Mouse (Mus musculus): ENCODE measurements around the gene Kif16b.

The Kif16b gene

DNA sequence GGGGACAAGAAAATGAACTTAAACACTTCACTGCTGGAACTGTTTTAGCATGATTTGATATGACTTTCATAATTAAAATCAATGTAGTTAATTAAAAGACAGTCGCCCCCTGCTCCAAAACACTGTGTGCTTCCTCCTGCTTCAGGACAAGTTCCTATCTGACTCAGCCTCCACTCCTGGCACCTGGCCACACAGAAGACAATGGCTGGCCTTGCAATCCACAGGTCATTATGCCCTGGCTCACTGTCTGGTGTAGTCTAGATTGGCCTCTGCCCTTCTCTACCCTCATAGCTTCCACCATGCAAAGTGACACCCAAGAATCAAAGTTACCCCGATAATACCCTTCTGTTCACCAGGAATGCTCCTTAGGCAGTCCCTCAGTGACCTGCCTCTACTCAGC, 26.8 kb downstream of the Kif16b start:
- no peak for DNase-seq (ENCODE audit: low spot score)

DNA sequence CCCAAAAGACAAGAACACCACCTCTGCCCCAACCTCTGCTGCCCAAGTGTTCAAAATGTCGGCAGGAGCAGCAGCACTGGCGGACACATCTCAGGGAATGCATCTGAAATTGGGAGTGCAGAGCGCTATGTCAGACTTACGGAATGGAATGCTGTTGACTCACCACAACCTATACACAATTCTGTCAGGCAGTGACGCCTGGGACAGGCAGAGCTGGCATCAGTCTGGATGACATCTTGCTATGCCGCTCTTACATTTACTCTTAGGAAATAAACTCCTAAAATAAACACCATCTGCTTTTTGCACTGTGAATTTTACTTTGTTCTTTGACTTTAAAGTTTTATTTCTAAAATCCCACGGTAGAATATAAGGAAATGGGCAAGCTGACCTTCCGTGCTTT, 31.3 kb downstream of the Kif16b start:
- peak; percentile 12 for DNase-seq (ENCODE audit: low spot score)

DNA sequence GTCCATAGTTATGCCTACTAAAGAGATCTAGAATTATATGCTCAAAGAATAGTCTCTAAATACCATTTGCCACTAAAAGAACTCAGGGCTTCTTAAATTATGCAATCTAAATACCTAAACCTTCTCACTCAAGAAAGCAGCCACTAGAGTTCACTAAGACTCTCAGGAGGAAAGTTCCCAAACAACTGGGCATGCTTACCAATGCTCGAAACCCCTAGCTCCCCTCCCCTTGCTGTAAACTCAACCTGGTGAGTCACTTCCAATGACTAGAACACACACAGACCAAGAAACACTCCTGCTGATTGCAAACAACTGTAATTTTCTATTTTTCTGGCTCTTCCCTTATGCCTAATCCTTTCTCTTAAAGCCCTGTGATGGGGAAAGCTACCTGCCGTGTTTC, 33.9 kb downstream of the Kif16b start:
- DNase-seq (ENCODE audit: low spot score): no peak

DNA sequence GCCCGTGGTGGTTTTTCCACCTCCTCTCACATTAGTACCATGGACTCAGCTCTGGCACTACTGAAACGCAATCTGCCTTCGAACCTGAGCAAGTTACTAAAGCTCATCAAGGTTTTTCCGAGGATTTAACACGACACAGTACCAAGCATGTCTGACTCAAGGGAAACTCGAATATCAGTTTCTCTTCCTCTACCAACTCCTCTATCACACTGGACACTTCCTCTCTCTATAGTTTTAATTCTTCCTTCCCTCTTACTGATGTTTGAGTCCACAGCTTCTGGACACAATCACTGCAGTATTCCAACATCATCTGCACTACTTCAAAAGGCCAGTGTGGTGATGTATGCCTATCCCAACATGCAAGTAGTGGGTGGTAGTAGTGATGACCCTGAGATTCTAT, 40.3 kb downstream of the Kif16b start:
- no peak for DNase-seq (ENCODE audit: low spot score)

DNA sequence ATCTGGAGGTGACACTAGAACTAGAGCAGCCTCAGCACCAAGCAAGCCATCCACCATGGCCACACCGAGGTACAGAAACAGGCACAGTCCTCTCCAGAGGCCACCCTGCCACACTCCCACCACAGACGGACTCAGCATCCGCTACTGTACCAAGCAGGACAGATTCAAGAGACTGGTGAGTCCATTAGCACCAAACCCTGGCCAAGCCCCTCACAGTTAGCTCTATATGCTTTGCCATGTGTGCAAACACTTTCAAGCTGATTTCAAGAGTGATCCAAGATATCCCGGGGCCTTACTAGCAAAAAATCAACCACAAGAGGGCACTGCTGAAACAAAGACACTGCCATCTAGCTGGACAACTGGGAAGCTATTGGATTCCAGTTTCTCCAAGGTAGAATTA, 41.9 kb downstream of the Kif16b start:
- DNase-seq (ENCODE audit: low spot score): peak; percentile 72

DNA sequence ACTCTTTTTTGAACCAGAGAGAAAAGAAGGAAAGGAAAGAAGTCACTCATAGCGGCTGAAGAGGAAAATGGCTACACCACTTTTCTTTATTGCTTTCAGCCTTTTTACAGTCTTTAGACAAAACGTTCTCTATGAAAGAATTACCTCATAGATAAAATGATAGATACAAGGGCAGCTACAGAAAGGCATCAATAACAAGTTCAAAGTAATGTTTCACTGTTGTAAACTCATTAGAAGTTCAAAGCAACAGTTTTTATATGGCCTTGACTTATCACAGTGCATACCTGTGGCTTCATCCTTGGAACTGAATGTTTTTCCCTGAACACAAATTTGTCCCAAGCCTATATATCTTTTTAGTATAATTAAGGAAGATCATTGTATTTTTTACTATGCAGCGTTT, 62.6 kb downstream of the Kif16b start:
- DNase-seq (ENCODE audit: low spot score): no peak

DNA sequence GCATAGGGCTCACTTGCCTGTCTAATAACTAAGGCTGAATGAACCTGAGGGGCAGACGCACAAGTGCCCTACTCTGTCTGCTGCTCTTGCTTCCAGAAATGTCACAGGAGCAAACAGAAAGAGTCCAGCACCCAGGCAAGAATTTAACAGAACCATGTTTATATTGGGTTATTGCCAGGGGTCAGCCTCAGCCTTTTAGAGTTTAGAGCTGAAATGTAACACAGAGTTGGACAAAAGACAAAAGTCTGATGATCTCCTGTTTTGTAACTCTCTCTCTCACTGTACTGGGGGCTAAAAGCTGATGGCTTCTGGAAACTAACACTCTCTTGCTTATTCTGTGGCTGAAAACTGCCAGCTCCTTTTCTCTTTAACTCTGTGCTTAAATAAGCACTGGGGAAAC, 63.2 kb downstream of the Kif16b start:
- no peak for DNase-seq (ENCODE audit: low spot score)

DNA sequence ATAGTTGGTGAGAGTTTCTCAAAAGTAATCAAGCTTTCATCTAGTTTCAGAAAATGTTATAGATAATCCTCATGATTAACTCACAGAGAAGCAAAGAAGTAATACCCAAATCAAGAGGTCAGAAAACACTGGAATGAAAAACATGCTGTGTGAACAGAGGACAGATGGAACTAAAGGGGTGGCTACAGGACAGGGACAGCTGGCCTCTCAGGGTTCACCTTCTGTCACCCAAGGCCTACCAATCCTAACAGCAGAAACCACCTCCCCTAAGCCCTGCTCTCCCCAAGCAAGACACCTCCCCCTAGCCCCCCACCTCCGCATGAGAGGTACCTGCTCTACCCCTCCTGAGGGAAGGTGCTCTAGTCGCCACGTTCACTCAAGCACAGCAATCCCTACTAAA, 66.6 kb downstream of the Kif16b start:
- DNase-seq (ENCODE audit: low spot score): no peak

DNA sequence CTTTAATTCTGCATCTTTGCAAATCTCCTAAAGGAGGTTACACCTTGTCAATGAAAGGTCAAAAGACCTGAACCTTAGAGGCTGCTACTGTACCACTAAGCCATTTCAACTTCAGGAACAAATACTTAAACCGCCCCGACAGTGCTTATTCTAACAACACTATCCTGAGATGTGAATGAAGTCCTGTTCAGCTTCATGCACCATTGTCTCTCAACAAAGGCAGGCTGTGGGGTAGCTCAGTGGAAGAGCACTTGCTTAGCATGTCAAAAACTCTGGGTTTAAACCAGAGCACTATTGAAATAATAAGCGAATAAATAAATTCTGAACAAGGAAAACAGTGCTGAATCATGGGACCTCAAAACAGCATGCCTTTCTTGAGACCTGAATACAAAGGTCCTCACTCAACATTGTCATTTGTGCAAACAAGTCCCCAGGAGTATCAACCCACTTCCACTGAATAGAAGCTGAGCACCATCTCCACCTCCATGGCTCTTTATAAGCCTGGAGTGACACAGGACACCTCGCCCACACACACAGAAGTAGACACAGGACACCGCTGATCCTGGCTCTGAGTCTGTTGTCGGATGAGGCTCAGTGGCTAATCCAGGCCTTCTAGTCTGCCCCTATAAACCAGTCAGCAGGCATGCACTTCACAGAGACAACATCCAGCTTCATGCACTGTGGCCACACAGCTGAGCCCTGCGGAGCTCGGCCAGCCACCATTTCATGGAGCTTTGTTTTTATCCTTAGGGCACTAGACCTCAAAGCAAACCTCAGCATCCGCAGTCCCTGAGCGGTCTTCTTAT, 68.5 kb downstream of the Kif16b start:
- DNase-seq (ENCODE audit: low spot score): no peak

DNA sequence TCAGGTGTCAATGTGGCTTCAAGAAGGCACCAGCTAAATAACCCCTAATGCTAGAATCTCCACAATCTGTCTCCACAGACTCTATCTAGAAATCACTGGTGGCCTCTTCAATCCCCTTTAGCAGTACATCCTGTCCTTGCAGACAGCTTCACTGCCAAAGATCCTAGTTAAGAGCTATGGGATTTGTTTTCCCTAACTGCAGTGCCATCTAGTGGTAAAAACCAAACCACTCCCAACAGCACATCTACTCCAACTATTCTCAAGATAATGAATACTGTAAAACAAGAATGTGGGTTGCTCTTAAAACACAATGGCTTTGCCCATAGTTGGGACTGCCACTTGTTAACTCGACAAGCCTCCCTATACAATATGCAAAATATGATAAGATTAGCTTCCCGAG, 88.3 kb downstream of the Kif16b start:
- peak; percentile 38 for DNase-seq (ENCODE audit: low spot score)

DNA sequence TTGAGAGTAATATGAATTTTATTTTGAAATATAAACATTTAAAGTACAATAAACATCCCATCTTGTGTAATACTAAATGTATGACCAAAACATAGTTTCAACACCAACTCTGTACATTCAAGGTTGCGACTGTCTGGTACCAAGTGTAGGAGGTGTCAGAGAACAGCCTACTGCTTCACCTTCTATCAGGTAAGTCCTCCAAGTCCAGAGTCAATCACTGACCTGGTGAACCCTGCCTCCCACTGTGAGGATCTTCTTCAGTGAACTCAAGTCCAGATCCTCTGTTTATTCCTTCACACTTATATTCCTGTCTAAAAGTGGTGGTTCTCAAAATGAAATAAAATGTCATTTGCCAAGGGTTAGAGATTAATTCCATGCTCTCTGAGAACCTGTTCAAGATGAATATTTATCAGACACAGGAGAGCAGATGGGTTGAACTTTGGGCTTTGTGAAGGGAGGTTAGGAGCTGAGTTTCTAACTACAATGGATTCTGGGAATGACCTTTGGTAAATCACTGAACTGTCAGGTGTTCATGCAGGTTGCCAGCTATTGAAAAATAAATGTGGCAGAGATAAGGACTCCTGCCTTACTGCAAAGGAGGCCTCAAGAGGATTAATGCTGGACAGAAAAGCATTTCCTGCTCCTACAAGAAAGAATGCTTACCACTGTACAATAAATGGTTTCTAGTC, 97.4 kb downstream of the Kif16b start:
- DNase-seq (ENCODE audit: low spot score): no peak

DNA sequence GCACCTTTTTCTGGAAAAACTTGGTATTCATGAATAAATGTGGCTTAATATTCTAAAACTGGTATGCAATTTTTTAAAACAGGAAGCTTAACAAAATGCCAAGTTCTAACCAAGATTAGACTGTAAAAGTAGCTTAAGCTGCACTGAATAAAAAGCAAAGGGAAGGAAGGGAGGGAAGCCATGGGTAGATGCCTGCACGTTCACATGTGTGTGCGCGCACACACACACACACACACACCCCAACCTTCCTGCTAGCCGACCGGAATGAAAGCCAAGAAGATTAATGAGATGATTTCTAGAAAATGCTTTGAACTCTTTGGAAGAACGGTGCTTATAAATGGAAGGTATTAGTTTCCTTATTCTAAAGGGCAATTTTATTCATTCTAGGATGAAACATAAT, 104.0 kb downstream of the Kif16b start:
- no peak for DNase-seq (ENCODE audit: low spot score)

DNA sequence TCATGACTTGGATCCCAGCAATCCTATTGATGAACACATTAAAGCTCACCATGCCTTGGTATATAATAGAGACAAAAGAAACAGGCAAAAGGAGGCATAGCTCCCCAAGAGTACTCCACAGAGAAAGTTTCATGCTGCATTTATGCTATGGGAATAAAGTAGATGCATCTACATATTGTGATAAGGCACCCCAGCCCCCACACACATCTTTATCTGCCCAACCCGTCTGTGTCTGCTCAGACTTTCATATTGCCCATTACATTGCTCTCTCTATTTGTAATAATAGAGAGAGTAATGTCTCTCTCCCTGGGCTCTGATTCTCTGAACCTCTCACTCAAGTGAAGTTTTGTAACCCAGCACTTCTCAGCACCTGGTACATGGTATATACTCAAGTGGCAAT, 126.0 kb downstream of the Kif16b start:
- no peak for DNase-seq (ENCODE audit: low spot score)

DNA sequence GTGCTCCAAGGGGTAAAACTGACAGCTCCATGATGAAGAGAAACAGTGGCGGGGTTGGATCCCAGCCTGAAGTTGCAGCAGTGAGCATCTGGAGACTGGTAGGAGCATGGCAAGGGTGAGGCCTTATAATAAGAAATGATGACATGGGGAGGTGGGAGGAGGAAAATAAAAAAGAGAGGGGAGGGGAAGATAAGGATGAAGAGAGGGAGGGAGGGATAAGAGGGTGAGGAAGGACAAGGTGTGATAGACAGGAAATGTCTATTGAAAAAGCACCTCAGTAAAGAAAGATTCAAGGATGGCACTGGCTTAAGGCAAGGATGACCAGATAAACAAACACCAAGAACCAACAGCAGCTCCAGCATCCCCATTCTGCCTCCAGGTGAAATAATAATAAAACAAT, 126.6 kb downstream of the Kif16b start:
- DNase-seq (ENCODE audit: low spot score): no peak

DNA sequence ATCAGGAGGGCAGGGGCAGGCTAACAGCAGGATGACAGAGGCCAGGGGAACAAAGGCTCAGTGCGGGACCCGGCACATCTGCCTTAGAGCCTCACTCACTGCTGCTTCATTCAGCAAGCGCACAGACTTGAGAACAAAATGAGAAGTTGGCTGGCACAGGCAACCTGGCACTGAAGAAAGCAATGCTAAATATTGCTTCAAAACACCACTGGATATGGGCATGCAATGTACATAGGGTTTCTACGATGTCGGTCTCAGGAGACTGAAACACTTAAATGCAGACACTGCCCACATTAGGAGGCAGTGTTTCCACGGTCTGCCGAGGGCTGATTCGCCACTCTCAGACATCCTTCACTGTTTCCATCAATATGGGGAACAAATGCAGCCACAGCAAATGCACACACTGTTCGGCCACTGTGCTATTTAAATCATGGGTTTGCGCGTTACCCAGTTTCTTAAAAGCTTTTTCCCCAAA, 131.6 kb downstream of the Kif16b start:
- DNase-seq (ENCODE audit: low spot score): no peak

DNA sequence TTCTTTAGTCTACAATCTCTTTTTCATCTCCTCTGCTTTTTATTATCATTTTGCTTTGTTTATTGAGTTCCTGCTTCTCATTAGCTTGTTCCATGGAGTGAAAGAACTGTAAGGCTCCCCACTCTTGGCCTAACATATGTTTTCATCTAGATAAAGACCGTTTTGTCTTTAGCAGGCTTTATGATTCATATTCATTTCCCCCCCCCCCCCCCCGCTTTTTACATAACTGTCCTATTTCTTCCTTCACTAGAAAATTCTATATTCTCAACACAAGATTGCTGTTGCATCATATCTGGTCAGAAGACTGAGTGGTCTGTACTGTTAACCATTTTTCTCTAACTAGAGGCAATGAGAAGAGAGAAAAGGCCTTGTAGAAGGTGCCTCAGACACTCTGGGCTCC, 137.1 kb downstream of the Kif16b start:
- no peak for DNase-seq (ENCODE audit: low spot score)

DNA sequence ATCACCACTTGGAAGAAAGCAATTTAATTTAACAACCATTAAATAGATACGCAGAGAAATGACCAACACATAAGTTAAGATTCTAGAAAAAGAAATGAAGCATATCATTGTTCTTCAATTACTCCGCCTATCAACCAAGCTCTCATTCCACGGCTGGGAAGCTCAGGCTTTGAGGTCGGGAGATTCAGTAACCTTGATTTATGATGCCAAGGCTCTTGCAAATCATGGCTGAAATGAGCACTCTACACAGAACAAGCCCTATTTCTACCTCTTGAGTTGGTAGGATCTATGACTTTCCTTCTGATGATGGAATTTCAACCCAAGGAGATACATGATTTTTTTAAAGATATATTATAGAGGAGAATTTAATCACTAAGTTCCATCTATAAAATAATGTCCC, 140.5 kb downstream of the Kif16b start:
- DNase-seq (ENCODE audit: low spot score): no peak

DNA sequence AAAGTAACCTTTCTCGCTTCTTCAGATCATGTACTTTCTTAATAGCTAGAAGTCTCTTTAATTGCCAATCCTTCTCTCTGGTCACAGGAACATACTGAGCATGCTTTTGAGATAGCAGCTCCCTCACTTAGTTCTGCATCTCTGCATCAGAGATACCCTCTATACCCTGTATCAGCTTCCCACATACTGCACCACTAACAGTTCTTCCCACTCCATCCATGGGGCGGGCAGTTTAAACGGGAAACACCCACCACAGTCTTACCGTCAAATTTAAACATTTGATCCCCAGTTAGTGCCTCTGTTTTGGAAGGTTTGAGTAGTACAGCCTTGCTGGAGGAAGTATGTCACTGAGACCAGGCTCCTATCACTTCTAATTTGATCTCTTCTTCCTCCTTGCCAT, 142.1 kb downstream of the Kif16b start:
- no peak for DNase-seq (ENCODE audit: low spot score)

DNA sequence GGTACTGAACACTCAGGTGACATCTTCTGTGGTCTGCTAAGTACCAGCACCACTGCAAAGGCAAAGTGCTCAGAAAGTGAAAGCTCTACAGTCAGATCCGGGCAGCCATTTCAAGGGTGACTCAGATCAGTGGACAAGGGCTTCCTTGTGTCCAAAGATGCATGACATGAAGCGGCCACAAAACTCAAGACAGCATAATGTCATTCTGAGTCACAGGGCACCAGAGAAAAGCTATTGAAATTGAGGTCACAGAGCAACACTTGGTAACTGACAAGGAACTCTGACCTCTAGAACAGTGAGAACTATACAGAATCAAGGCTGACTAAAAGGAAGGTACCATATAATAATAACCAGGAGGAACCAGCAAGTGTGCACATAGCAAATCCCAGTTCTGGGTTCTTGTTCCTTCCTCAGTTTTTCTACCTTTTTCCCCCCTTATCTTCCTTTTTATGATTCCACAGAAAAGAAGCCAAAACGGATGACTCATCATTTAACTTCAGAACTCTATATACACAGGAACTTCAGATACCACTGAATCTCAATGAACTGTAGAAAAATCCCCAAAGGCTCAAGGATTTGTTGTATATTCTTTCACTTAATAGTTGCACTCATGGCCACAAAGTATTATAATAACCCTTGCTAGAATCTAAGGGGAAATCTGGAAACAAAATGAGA, 143.1 kb downstream of the Kif16b start:
- no peak for DNase-seq (ENCODE audit: low spot score)

DNA sequence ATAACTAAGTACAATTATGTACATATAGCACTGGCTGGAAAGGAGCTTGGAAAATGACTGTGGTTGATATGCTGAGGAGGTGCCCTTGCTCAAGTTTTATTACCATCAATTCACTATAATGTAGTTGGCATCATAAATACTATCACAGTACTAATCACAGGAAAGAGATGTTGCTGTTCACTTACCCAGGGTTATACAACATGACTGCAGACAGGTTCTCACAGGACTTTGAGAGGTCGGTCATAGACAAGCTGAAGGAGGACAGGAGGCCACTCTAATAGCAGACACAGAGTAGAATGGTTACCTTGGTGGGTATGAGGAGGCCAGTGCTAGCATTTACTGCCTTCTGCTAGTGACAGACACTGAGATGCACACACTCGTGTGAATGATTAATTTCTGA, 162.0 kb downstream of the Kif16b start:
- DNase-seq (ENCODE audit: low spot score): no peak

DNA sequence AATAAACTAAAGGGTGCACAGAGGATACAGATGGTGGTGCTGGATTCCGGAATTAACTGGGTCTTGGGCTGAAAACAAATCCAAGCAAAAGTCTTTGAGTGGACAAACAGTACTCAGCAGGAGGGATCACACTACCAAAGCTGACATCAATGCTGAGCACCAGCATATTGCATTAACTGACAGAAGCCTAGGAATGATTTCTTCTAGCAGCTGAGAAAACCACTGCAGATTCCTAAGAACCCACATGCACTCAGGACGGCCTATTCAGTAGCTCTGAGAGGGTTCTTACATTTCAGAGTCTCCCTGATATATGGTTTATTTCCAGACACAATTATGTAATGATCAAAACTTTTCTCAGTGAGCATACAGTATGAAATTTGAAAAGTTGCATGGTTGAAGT, 162.8 kb downstream of the Kif16b start:
- DNase-seq (ENCODE audit: low spot score): no peak

DNA sequence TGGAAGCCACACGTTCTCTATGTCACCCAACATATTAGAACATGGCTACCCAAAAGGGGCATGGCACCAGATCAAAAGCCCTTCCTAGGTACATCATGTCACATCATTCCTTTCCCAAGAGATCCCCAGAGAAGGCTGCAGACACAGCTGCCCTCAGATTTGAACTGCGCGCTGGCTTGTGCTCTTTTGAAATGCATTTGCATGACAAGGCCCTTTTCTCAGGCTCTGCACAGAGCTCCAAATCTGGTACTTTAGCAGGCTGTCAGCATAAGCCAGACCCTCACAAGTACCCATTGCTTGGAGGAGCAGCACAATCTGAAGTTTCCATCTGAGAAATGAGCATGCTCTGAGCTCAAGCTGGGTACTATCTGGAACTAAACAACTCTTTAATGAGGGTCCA, 165.6 kb downstream of the Kif16b start:
- DNase-seq (ENCODE audit: low spot score): no peak

DNA sequence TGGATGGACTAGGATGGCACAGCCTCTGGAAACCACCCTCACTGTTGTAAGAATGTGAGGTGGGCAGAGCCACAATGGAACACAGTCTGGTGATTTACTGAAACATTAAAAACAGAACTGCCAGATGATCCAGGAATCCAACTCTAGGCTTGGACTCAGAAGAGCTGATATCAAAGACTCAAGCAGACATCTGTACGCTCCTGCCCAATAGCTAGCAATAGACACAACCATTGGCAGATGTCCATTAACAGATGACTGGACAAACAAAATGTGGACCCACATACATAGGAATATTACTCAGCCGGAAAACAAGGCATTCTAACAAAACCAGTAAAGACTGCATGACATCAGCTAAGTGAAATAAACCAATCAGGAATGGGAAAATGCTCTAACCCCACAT, 167.3 kb downstream of the Kif16b start:
- DNase-seq (ENCODE audit: low spot score): no peak

Measured in layer of hippocampus, adult 9-10 months (tissue).